Mouse (Mus musculus) neural tube, embryonic 12.5 days (tissue): Measurements from ENCODE around the gene Adcy2. TPM values are rescaled to one million over a fixed set of nuclear protein-coding genes. Genes with fewer than 3 reads are reported as not detected.

Experiments
- ATAC-seq: fragments of 200-750 bp; cut with Nextera tagmentation; 2 replicates; pipeline ENCODE4 v1.8.0; 2017; ENCODE audit warnings: low read depth, mild to moderate bottlenecking, moderate TSS enrichment, moderate library complexity; ENCODE audit not compliant: low FRiP score
- H3K27ac ChIP-seq: fragments of 300-500 bp; sonication (generic); 2 replicates; pipeline ENCODE4 v1.5.1; 2016
- H3K27me3 ChIP-seq: fragments of 300-500 bp; sonication (generic); replicated peaks from 2 replicates; pipeline ENCODE4 v1.6.1; 2016; ENCODE audit warnings: mild to moderate bottlenecking
- H3K36me3 ChIP-seq: fragments of 300-500 bp; sonication (generic); 2 replicates; pipeline ENCODE4 v1.6.1; 2016; ENCODE audit warnings: mild to moderate bottlenecking
- H3K4me1 ChIP-seq: fragments of 300-500 bp; sonication (generic); 2 replicates; pipeline ENCODE4 v1.6.1; 2016
- H3K4me2 ChIP-seq: fragments of 300-500 bp; sonication (generic); replicated peaks from 2 replicates; pipeline ENCODE4 v1.6.1; 2016; ENCODE audit warnings: mild to moderate bottlenecking
- H3K4me3 ChIP-seq: fragments of 300-500 bp; sonication (generic); 2 replicates; pipeline ENCODE4 v1.5.1; 2016
- H3K9ac ChIP-seq: fragments of 300-500 bp; sonication (generic); 2 replicates; pipeline ENCODE4 v1.6.1; 2016; ENCODE audit warnings: mild to moderate bottlenecking
- H3K9me3 ChIP-seq: fragments of 300-500 bp; sonication (generic); 2 replicates; pipeline ENCODE4 v1.6.1; 2016; ENCODE audit warnings: mild to moderate bottlenecking
- WGBS: fragments of 180-500 bp; shearing (Covaris S2); methylation state at CpG from one replicate; pipeline ENCODE4 v1.1.7; 2016; 5-methylcytosine and 5-hydroxymethylcytosine counted together
- polyA plus RNA-seq: library from polyadenylated mRNA; unstranded; fragments of >200 nt; fragmentation: Nextera tagmentation; extraction: Ambion mirVana; gene quantifications from 2 replicates; pipeline ENCODE4 v1.2.1, GENCODE M21; 2016

Gene Adcy2
- polyA plus RNA-seq, 1 experiment from 2014 or later: 12.9 TPM

DNA sequence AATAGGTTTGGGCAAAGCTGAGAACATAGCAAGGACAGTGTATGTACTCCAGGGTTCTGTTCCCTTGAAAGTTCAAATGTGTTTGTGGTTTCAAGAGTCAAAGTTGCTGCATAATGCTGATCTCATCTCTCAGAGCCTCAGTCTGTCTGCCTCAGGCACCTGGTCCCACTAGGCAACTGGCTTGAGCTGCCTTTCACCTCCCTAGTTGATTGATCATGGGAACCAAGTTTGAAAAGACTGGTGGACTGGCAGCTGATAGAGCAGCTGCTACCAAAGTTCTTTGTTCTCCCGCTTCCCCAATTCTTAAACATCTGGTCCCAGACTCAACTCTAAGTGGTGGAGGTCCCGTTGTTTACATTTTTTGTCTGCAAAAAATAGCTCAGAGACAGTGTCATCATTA, 56.6 kb downstream of the Adcy2 start:
- H3K4me2 ChIP-seq: no peak overlapping the region
- H3K4me1 ChIP-seq: no peaks in the 10 kb centered on the region
- 42% methylated on average over 2 of the region's 2 CpGs for WGBS
- H3K36me3 ChIP-seq: no peaks in the 10 kb centered on the region
- no peak for ATAC-seq
- no peaks in the 10 kb centered on the region for H3K9me3 ChIP-seq
- no peaks in the 10 kb centered on the region for H3K27me3 ChIP-seq
- H3K4me3 ChIP-seq: no peak overlapping the region
- no peak overlapping the region for H3K9ac ChIP-seq
- H3K27ac ChIP-seq: no peak overlapping the region

DNA sequence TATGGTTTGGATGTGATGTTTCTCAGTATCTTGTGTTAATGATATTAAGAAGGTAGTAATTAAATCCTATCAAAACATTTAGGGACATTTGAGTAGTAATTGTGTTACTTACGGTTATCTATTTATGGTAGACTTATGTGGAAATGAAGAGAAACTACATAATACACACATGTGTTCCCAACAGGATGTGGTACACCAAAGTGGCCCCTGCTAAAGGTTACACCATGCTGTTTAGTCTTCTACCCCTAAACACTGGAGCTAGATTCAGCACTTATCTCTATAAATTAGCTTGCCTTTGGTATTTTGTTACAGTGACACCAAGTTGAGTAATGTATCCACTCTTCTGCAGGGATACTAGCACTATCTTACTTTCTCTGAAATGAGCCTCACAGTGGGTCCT, 57.9 kb downstream of the Adcy2 start:
- H3K27ac ChIP-seq: no peak overlapping the region
- ATAC-seq: no peak
- no peaks in the 10 kb centered on the region for H3K9me3 ChIP-seq
- H3K27me3 ChIP-seq: no peaks in the 10 kb centered on the region
- H3K4me1 ChIP-seq: no peaks in the 10 kb centered on the region
- no peaks in the 10 kb centered on the region for H3K36me3 ChIP-seq
- H3K4me2 ChIP-seq: no peak overlapping the region
- WGBS: 98% methylated on average over 1 of the region's 1 CpGs
- H3K4me3 ChIP-seq: no peak overlapping the region
- H3K9ac ChIP-seq: no peak overlapping the region

DNA sequence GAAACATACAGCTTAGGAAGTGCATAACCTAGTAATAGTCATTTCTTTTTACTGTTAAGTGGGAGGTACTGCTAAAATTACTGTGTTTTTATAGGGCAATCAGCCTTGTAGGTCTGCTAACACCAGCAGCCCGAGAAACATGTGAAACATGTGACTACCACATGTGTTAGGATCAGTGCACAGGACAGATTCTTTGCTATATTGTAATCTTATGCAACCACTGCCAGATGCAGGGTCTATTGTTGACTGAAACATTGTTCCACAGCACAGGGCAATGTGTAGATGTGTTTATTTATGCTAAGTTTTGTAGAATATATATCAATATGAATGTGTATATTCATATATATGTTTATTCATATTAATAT, 67.1 kb downstream of the Adcy2 start:
- no peaks in the 10 kb centered on the region for H3K4me1 ChIP-seq
- WGBS: 58% methylated on average over 1 of the region's 1 CpGs
- H3K9ac ChIP-seq: no peak overlapping the region
- H3K27me3 ChIP-seq: no peaks in the 10 kb centered on the region
- no peak overlapping the region for H3K4me2 ChIP-seq
- H3K27ac ChIP-seq: no peak overlapping the region
- no peaks in the 10 kb centered on the region for H3K9me3 ChIP-seq
- H3K36me3 ChIP-seq: no peaks in the 10 kb centered on the region
- no peak for ATAC-seq
- H3K4me3 ChIP-seq: no peak overlapping the region

DNA sequence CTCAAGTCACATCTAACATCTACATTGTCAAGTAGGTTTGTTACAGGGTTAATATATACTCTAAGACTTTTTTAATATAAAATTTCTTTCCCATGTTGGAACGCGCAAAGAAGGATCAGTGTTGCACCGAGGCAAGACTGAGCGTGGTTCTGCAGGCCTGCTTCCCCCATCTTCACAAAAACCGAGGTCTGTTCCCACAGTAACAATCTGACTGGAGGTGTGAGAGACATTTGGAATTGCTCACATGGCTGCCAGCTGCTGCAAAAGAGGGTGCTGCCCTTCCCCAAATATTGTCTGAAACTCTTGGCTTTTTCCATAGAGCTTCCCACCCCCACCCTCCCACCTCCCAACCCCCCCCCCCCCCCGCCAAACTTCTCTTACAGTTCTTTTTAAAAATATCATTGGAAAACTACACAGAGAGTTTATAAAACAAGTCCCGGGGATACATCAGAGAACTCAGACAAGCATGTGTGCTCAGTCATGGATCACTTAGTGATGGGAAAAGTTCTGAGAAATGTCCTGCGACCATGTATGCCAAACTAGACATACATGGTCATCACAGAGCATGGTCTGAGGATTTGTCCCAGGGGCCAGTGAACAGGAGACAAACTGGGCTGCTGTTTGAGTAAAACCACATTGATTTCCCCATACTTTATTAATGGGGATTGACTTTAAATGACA, 67.6 kb downstream of the Adcy2 start:
- H3K27me3 ChIP-seq: no peaks in the 10 kb centered on the region
- WGBS: 85% methylated on average over 8 of the region's 8 CpGs
- H3K36me3 ChIP-seq: no peaks in the 10 kb centered on the region
- no peak overlapping the region for H3K9ac ChIP-seq
- H3K4me3 ChIP-seq: no peak overlapping the region
- no peaks in the 10 kb centered on the region for H3K9me3 ChIP-seq
- ATAC-seq: no peak
- no peak overlapping the region for H3K27ac ChIP-seq
- H3K4me2 ChIP-seq: no peak overlapping the region
- no peaks in the 10 kb centered on the region for H3K4me1 ChIP-seq

DNA sequence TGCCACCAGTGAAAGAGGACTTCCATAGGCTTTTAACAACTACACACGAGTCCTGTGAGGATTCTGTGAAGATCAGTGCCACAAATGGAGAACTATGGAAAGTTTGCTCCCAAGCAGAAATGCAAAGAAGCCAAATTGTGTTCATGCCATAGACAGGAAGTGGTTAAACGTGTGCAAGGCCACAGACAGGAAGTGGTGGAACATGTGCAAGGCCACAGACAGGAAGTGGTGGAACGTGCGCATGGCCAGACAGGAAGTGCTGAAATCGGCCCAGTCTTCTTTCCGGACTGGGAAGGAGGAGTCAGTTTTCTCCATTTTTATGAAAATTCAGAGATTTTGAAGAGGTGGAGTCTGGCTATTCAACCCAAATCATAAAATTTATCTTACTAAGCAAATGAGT, 70.9 kb downstream of the Adcy2 start:
- 86% methylated on average over 6 of the region's 6 CpGs for WGBS
- Histone ChIP-seq H3K4me1 (no peaks in the 10 kb centered on the region), H3K27me3 (no peaks in the 10 kb centered on the region), H3K9me3 (no peaks in the 10 kb centered on the region), H3K9ac (no peak overlapping the region), H3K4me2 (no peak overlapping the region), H3K4me3 (no peak overlapping the region), H3K27ac (no peak overlapping the region), H3K36me3 (no peaks in the 10 kb centered on the region)
- ATAC-seq: no peak

DNA sequence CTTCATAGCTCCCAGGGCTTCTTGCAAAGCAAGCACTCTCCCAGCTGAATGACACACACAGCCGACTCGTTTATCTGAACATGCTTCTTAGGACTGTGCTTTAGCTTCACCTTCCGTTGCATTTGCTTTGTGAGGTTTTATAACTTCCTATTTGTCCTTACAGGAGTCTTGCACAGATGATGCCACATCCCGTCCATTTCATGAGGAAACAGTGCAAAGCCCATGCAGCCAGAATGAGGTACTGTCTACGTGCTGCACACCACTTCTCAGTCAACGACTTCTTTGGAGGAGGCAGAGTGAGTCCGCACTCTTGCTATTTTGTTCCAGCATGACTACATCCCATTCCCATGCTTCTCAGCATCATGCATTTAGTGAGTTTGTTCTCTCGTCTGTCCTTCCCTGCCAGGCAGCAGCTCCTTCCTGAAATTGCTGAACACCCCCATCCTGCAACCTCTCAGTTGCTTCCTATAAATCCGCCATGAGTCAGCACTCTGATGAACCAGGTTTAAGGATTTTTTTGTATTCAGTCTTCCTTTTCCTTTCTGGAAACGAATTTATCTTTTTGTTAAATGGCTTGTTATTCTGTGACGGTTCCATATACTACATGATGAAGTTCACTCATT, 85.6 kb downstream of the Adcy2 start:
- 86% methylated on average over 11 of the region's 11 CpGs for WGBS
- Histone ChIP-seq H3K27me3 (no peaks in the 10 kb centered on the region), H3K9ac (no peak overlapping the region), H3K4me3 (no peak overlapping the region), H3K4me1 (no peaks in the 10 kb centered on the region), H3K36me3 (no peaks in the 10 kb centered on the region), H3K9me3 (no peaks in the 10 kb centered on the region), H3K4me2 (no peak overlapping the region), H3K27ac (no peak overlapping the region)
- ATAC-seq: no peak

DNA sequence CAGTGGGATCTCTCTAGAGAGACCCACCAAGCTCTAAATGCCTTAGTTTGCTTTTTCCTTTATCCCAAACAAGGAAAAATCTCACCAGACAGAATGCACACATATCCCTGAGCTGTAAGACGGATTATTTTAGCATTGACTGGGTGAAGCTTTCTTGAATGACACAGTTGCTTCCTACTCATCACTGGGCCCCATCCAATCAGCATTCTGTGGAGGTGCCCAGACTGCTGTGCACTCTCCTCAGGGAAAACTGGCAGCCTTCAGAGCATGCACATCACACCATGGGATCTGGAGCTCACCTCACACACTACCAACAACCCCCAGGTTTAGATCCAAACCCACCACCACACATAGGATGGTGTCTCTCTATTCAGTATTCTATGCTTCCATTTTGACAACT, 92.7 kb downstream of the Adcy2 start:
- Histone ChIP-seq H3K4me1 (no peaks in the 10 kb centered on the region), H3K27ac (no peak overlapping the region), H3K27me3 (no peaks in the 10 kb centered on the region), H3K4me2 (no peak overlapping the region), H3K9me3 (no peaks in the 10 kb centered on the region), H3K36me3 (no peaks in the 10 kb centered on the region), H3K4me3 (no peak overlapping the region), H3K9ac (no peak overlapping the region)
- no peak for ATAC-seq
- WGBS: 81% methylated on average over 1 of the region's 1 CpGs

DNA sequence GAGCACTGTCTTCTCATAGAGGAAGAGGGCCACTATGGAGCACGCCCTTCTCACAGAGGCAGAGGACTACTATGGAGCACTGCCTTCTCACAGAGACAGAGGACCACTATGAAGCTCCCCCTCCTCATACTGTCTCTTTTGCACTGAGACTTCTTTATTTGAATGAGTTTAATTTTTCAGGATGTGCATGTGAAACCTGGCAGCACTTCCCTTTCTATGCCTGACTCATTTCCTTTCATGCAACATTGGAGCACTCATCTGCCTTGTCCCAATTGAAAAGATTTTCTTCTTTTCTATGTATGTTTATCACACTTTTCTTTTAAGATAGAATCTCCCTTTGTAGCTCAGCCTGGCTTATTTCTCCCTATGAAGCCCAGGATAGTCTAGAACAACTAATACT, 96.6 kb downstream of the Adcy2 start:
- Histone ChIP-seq H3K27ac (no peak overlapping the region), H3K9ac (no peak overlapping the region), H3K4me1 (no peaks in the 10 kb centered on the region), H3K4me3 (no peak overlapping the region), H3K4me2 (no peak overlapping the region), H3K27me3 (no peaks in the 10 kb centered on the region), H3K36me3 (no peaks in the 10 kb centered on the region), H3K9me3 (no peaks in the 10 kb centered on the region)
- no peak for ATAC-seq
- 97% methylated on average over 1 of the region's 1 CpGs for WGBS

DNA sequence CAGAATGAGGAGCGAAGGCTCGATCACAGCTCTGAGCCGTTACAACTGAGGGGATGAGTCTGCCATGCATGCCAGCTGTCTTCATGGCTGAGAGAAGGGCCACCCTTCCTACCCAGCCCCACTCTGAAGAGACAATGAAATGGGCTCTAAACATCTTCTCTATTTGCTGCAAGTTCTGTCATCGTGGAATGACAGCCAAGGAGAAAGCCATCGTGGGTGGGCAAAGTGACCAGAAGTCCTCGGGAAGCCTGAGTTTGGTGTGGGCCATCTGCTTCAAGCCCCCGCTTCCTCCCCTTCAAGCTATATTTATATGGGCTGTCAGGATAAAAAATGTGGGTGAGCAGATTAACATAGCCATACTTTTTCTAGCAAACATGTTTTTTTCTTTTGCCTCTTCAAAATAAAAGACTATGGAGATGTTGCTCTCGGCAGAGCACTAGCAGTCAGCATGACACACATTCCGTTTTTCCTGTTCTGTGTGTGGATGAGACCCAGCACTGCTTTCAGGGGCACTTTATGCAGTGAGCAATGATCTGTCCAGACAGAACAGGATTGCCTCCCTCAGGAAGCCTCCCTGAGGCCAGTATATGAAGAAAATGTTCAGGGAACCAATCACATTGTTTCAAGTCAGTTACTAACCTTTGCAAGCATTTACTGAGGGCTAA, 109.3 kb downstream of the Adcy2 start:
- H3K4me2 ChIP-seq: no peak overlapping the region
- no peaks in the 10 kb centered on the region for H3K36me3 ChIP-seq
- H3K4me1 ChIP-seq: no peaks in the 10 kb centered on the region
- no peak overlapping the region for H3K4me3 ChIP-seq
- H3K27me3 ChIP-seq: no peaks in the 10 kb centered on the region
- 92% methylated on average over 9 of the region's 9 CpGs for WGBS
- no peak overlapping the region for H3K27ac ChIP-seq
- no peak overlapping the region for H3K9ac ChIP-seq
- ATAC-seq: no peak
- no peaks in the 10 kb centered on the region for H3K9me3 ChIP-seq

DNA sequence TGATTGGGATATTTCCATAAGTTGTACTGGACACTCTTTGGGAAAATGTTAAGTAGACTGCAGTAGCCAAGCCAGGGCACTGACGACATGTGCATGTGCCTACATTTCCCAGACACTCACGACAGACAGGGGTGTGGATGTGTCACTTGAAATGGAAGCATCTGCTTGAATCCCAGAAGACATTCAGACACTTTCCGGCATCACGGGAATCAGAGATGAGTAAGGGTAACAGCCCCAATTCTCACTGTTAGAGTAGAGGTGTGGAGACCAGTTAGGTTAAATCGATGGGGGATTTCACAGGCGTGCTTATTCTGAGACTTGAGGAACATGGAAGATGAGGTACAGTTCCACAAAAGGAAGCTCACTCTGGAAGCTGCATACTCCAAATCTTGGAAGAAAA, 130.6 kb downstream of the Adcy2 start:
- WGBS: 93% methylated on average over 6 of the region's 6 CpGs
- no peaks in the 10 kb centered on the region for H3K27me3 ChIP-seq
- no peaks in the 10 kb centered on the region for H3K36me3 ChIP-seq

DNA sequence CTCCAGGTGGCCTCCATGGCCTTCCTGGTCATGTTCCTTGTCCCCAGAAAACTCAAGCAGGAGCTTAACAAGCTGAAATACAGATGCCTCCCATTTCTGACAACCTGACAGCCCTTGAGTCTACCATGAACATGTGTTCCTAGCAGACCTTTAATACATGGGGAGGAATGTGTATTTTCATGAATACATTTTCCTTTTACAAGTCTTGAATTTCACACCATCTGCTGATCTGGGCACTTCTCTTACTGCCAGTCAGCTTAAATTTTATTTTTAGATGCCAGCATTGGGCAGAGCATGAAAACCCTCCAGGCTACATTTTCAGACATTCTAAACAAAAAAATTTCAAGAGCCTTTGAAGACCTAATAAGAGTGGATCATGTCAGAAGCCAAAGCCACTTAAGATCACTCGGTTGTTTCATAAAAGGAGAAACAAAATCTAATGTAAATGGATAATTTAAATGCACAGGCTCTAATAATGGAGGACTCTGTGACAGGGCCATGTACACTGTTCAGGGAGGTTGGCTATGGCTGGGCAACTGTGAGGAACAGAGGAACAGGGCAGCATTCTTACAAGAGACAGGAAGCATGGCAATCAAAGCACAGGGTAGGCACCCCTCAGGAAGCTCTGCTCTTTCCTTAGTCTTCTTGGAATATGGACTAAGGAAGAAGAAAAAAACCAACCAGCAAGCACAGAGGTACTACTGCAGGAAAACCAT, 131.2 kb downstream of the Adcy2 start:
- Histone ChIP-seq H3K4me3 (no peak overlapping the region), H3K36me3 (no peaks in the 10 kb centered on the region), H3K9ac (no peak overlapping the region), H3K4me1 (no peaks in the 10 kb centered on the region), H3K27me3 (no peaks in the 10 kb centered on the region), H3K4me2 (no peak overlapping the region), H3K27ac (no peak overlapping the region), H3K9me3 (no peaks in the 10 kb centered on the region)
- 81% methylated on average over 1 of the region's 1 CpGs for WGBS
- no peak for ATAC-seq

More for the DNA sequence above, 130.6 kb downstream of the Adcy2 start:
- no peaks in the 10 kb centered on the region for H3K9me3 ChIP-seq
- H3K9ac ChIP-seq: no peak overlapping the region
- H3K27ac ChIP-seq: no peak overlapping the region
- no peak overlapping the region for H3K4me2 ChIP-seq
- ATAC-seq: no peak
- no peaks in the 10 kb centered on the region for H3K4me1 ChIP-seq
- no peak overlapping the region for H3K4me3 ChIP-seq

DNA sequence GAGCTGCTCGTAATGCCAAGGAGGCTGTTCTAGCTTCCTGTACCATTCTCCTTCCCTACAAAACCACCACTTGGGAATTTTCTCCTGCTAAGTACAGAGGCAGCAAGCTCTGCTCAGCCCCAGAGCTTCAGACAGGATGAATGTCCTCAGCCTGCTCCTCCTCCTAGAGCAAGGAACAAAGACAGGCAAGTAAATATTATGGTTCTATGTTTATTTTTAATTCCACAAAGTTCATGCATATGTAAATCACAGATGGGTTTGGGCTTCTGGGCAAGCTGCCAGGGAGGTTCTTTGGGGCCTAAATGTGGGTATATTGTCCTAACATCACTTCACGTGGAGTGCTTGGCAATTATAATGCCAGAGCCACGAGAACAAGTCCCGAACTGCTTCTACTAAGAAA, 139.3 kb downstream of the Adcy2 start:
- H3K9me3 ChIP-seq: no peaks in the 10 kb centered on the region
- no peak for ATAC-seq
- H3K4me3 ChIP-seq: no peak overlapping the region
- no peaks in the 10 kb centered on the region for H3K27me3 ChIP-seq
- no peaks in the 10 kb centered on the region for H3K36me3 ChIP-seq
- H3K27ac ChIP-seq: no peak overlapping the region
- H3K4me1 ChIP-seq: no peaks in the 10 kb centered on the region
- H3K9ac ChIP-seq: no peak overlapping the region
- no peak overlapping the region for H3K4me2 ChIP-seq
- WGBS: 67% methylated on average over 4 of the region's 4 CpGs
